Mouse (Mus musculus) G1E (cell line): Measurements from ENCODE around the gene Pcmt1. TPM values are rescaled to one million over a fixed set of nuclear protein-coding genes. Genes with fewer than 3 reads are reported as not detected.

Experiments
- ATAC-seq: 2 replicates; pipeline ENCODE4 v1.8.0; 2016; ENCODE audit warnings: mild to moderate bottlenecking; ENCODE audit not compliant: insufficient number of reproducible peaks, poor library complexity, low FRiP score, severe bottlenecking; ENCODE audit errors: extremely low read depth
- DNase-seq: peaks from one replicate; pipeline ENCODE4 v3.0.0; 2012; ENCODE audit warnings: low spot score
- H3K27me3 ChIP-seq: 2 replicates; pipeline ENCODE4 v1.6.1; 2012; ENCODE audit warnings: mild to moderate bottlenecking, low read length, inconsistent platforms; ENCODE audit not compliant: insufficient read depth
- H3K36me3 ChIP-seq: replicated peaks from 2 replicates; pipeline ENCODE3; 2012; ENCODE audit warnings: mild to moderate bottlenecking, inconsistent platforms
- H3K4me1 ChIP-seq: 2 replicates; pipeline ENCODE4 v1.6.1; 2012; ENCODE audit warnings: low read depth, low read length, inconsistent platforms, mixed read lengths; ENCODE audit not compliant: insufficient read depth
- H3K4me3 ChIP-seq: 2 replicates; pipeline ENCODE4 v1.5.1; 2012; ENCODE audit warnings: low read depth, mild to moderate bottlenecking, inconsistent platforms, low read length, moderate library complexity, mixed read lengths
- H3K9me3 ChIP-seq: replicated peaks from 2 replicates; pipeline ENCODE4 v1.6.1; 2012; ENCODE audit warnings: inconsistent platforms
- CTCF ChIP-seq: IDR thresholded peaks from 2 replicates; pipeline ENCODE4 v1.5.1; 2012; ENCODE audit warnings: low read depth, low read length, inconsistent platforms, mixed read lengths
- GATA1 ChIP-seq: IDR thresholded peaks from 2 replicates; pipeline ENCODE4 v1.6.1; 2012; ENCODE audit warnings: borderline replicate concordance, low read length, inconsistent platforms, mixed read lengths
- GATA2 ChIP-seq: IDR thresholded peaks from 2 replicates; pipeline ENCODE4 v1.6.1; 2012; ENCODE audit warnings: low read depth, low read length, inconsistent platforms, borderline replicate concordance
- POLR2AphosphoS5 ChIP-seq: IDR thresholded peaks from 2 replicates; pipeline ENCODE4 v1.6.1; 2012; ENCODE audit warnings: low read depth, low read length, inconsistent platforms; ENCODE audit not compliant: insufficient replicate concordance
- TAL1 ChIP-seq: conservative IDR thresholded peaks from 2 replicates; pipeline ENCODE4 v1.6.1; 2012; ENCODE audit warnings: low read depth, low read length, inconsistent platforms, mixed read lengths
- polyA plus RNA-seq: library from polyadenylated mRNA; stranded (reverse); fragments of >175 nt; gene quantifications from 2 replicates; pipeline ENCODE4 v1.2.3, GENCODE M21; 2012
- total RNA-seq, 2 experiments: library from RNA; stranded (forward) in 1 of 2; stranded (reverse) in 1 of 2; fragments of 200-1000 nt in 1 of 2; fragments of >200 nt in 1 of 2; fragmentation: Nextera tagmentation in 1 of 2; gene quantifications; 2 replicates each; pipeline ENCODE4 v1.2.3; 2014 to 2017

Gene Pcmt1
- total and polyA plus RNA-seq, 3 experiments = 55.8 to 117 (median 79.0) TPM

DNA sequence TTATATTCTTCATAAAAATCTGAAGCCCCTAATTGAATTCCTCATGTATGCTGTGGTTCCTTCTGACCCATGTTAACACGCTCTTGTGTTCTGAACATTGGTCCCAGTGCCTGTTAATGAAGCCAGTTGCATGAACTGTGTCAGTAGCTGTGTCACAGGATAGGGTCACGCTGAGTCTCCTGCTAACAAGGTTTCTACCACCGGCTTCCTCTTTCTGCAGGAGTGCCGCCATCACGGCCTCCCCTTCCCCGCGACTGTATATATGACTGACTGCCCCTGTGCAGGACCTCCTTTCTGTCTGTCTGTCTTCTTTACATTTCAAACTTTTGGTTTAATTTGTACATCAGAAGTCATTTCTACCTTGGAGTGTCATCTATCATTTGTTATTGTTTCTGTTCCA is 82.8 kb downstream of the Pcmt1 start:
- DNase-seq (no peak), ATAC-seq (no peak)

GRCm38 (mm10) chr10:7596251-7596650 is 84.7 kb downstream of the Pcmt1 start:
- H3K4me1 ChIP-seq = no peaks in the 10 kb centered on the region
- no peaks in the 10 kb centered on the region for H3K36me3 ChIP-seq
- no peak for DNase-seq
- H3K4me3 ChIP-seq = no peak overlapping the region
- TF ChIP-seq GATA2 (no peak), CTCF (no peak), GATA1 (no peak), POLR2AphosphoS5 (no peak), TAL1 (no peak)
- peaks cover 10% of the 10 kb centered on the region for H3K27me3 ChIP-seq
- ATAC-seq = no peak
- H3K9me3 ChIP-seq = no peaks in the 10 kb centered on the region

More for the DNA sequence above, 82.8 kb downstream of the Pcmt1 start:
- H3K9me3 ChIP-seq = no peaks in the 10 kb centered on the region
- TF ChIP-seq GATA2 (no peak), POLR2AphosphoS5 (no peak), CTCF (no peak)
- H3K4me1 ChIP-seq = no peaks in the 10 kb centered on the region
- H3K36me3 ChIP-seq = no peaks in the 10 kb centered on the region
- peaks cover 7% of the 10 kb centered on the region for H3K27me3 ChIP-seq
- no peak overlapping the region for H3K4me3 ChIP-seq

DNA sequence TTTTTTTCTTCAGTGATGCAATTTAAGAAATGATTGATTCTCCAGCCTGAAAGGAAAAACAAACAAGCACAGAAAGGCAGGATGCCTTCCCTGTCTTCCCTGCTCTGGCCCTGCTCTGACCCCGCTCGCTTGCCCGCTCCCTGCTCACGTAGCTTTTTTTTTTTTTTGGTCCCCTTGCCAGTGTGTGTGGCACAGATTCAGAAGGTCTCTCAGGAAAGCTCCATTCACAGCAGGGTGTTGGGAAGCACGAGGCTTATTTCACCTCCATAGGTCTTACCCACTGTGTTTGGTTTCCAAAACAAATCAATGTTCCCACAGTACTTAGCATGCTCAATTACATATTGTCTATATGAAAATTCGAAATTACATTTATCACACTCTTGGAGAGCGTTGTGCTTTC is 86.1 kb downstream of the Pcmt1 start:
- Histone ChIP-seq H3K9me3 (peaks cover 6% of the 10 kb centered on the region), H3K27me3 (peaks cover 22% of the 10 kb centered on the region), H3K4me1 (peaks cover 9% of the 10 kb centered on the region), H3K36me3 (no peaks in the 10 kb centered on the region), H3K4me3 (no peak overlapping the region)
- no peak for ATAC-seq
- TF ChIP-seq TAL1 = no peak
- no peak for TF ChIP-seq GATA1
- no peak for TF ChIP-seq POLR2AphosphoS5
- no peak for DNase-seq

DNA sequence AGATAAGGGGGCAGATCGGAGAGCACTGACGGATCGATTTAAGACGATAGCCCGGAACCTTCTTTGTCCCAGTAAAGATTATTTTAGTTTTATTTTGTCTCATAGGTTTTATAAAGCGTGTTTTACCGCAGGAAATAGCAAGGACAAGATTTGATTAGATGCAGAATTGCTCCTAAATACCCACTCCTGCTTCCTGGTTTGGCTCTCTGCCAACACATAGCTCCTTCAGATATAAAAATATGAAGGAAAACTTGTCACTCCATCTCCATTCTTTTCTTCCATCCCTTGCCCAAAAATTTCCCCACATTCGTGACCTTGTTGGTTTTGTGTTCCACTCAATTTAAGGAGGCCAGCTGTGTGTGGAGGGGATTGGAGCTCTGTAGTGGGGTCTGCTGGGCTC is 90.1 kb downstream of the Pcmt1 start:
- peaks cover 8% of the 10 kb centered on the region for H3K9me3 ChIP-seq
- H3K27me3 ChIP-seq = peaks cover 19% of the 10 kb centered on the region
- DNase-seq (no peak), ATAC-seq (no peak)
- H3K36me3 ChIP-seq = no peaks in the 10 kb centered on the region
- no peak for TF ChIP-seq POLR2AphosphoS5
- no peak for TF ChIP-seq GATA2
- TF ChIP-seq TAL1 = no peak
- no peak for TF ChIP-seq CTCF
- no peak for TF ChIP-seq GATA1
- H3K4me3 ChIP-seq = no peak overlapping the region
- H3K4me1 ChIP-seq = peaks cover 17% of the 10 kb centered on the region

- DNase-seq = no peak
- TF ChIP-seq POLR2AphosphoS5 = no peak
- no peak for TF ChIP-seq CTCF
- TF ChIP-seq GATA2 = no peak
- TF ChIP-seq TAL1 = no peak
- no peak for TF ChIP-seq GATA1
- Histone ChIP-seq H3K9me3 (peaks cover 8% of the 10 kb centered on the region), H3K4me1 (peaks cover 17% of the 10 kb centered on the region), H3K36me3 (no peaks in the 10 kb centered on the region), H3K4me3 (peak overlapping the region; percentile 70), H3K27me3 (peaks cover 20% of the 10 kb centered on the region)
- ATAC-seq = no peak
These were observed 90.7 kb downstream of the Pcmt1 start for GRCm38 (mm10) chr10:7590234-7590689.

- TF ChIP-seq TAL1 (no peak), GATA2 (no peak), GATA1 (no peak), CTCF (no peak), POLR2AphosphoS5 (no peak)
- Histone ChIP-seq H3K9me3 (peaks cover 8% of the 10 kb centered on the region), H3K4me1 (peaks cover 17% of the 10 kb centered on the region), H3K4me3 (peak within 1 kb of the TSS; percentile 70), H3K27me3 (peaks cover 18% of the 10 kb centered on the region), H3K36me3 (no peaks in the 10 kb centered on the region)
- DNase-seq (peak; percentile 83), ATAC-seq (peak; percentile 87)
These were observed 91.2 kb downstream of the Pcmt1 start, which contains the start of gene Lrp11 for GRCm38 (mm10) chr10:7589592-7590233. Gene Lrp11 (plus strand): TSS chr10:7589800.

DNA sequence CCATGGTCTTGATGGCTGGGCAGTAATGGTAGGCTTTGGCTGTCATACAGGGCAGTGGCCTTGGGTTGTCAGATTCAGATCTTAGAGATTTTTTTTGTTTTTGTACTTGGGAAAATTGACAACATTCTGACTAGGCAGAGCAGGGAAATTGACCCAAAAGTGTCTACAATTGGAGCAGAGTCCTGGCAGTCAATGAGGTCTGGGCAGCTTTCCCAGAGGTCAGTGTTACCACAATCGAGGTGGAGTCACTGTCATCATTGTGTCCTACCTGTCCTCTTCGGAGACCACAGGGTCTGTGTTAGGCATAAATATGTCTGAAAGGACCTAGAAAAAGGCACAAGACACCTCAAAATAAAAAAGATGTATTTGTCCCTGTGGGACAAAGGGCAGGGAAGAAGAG is 94.2 kb downstream of the Pcmt1 start:
- peaks cover 8% of the 10 kb centered on the region for H3K9me3 ChIP-seq
- no peak for DNase-seq
- TF ChIP-seq GATA2 (no peak), POLR2AphosphoS5 (no peak), CTCF (no peak), TAL1 (no peak), GATA1 (no peak)
- no peak for ATAC-seq
- H3K36me3 ChIP-seq = no peaks in the 10 kb centered on the region
- peaks cover 20% of the 10 kb centered on the region for H3K27me3 ChIP-seq
- peaks cover 17% of the 10 kb centered on the region for H3K4me1 ChIP-seq
- H3K4me3 ChIP-seq = no peak overlapping the region
